Mouse (Mus musculus) liver, postnatal 0 days (tissue): ENCODE data around the gene Slc26a10.

ENCODE experiments used
- CTCF ChIP-seq: sonication (generic); IDR thresholded peaks from 2 replicates; pipeline ENCODE4 v1.5.1; 2016; ENCODE audit warnings: antibody characterized with exemption, low read depth
- EP300 ChIP-seq: IDR thresholded peaks from 2 replicates; pipeline ENCODE4 v1.6.1; 2016; ENCODE audit warnings: antibody characterized with exemption, low read depth, mild to moderate bottlenecking

DNA sequence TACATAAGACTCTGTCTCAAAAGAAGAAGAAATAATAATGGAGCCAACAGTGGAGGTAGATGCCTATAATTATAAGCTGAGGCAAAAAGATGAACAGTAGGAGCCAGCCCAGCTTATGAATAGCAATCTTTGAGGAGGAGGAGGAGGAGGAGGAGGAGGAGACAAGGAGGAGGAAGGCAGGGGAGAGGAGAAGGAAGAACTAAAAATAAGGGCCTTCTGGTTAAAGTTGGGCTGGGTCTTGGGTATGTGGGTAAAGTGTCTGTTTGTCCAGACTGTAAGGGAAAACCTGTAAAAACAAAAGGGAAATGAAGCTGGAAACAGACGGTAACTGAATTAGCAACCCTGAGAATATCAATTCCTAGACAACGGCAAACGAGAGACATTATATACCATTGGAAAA lies 58.4 kb downstream of the Slc26a10 start:
- TF ChIP-seq CTCF (no peak), EP300 (no peak)
